Mouse (Mus musculus) brown adipose tissue, adult 24 weeks (tissue): ENCODE measurements at regions not wholly inside any gene's neighbourhood (a gene's known extent, or its start where the extent isn't known, plus 50 kb on each side); places are given as distances from the start of the nearest gene placed in this dataset.
"Not testable (repeated sequence)": the region's sequence is repeated elsewhere in the genome, so short reads cannot be mapped to it uniquely, and the experiment has no call there.

Source experiments
- H3K27ac ChIP-seq: fragments of 200-500 bp; replicated peaks from 2 replicates; pipeline ENCODE4 v1.5.1; 2012; ENCODE audit warnings: low read depth, mild to moderate bottlenecking, low read length
- H3K4me1 ChIP-seq: fragments of 200-500 bp; 2 replicates; pipeline ENCODE4 v1.6.1; 2012; ENCODE audit warnings: low read length, mixed read lengths; ENCODE audit not compliant: control insufficient read depth, insufficient read depth, insufficient read length
- H3K4me3 ChIP-seq: fragments of 200-500 bp; 2 replicates; pipeline ENCODE4 v1.5.1; 2012; ENCODE audit warnings: low read depth, mild to moderate bottlenecking, low read length, moderate library complexity; ENCODE audit not compliant: insufficient read depth

DNA sequence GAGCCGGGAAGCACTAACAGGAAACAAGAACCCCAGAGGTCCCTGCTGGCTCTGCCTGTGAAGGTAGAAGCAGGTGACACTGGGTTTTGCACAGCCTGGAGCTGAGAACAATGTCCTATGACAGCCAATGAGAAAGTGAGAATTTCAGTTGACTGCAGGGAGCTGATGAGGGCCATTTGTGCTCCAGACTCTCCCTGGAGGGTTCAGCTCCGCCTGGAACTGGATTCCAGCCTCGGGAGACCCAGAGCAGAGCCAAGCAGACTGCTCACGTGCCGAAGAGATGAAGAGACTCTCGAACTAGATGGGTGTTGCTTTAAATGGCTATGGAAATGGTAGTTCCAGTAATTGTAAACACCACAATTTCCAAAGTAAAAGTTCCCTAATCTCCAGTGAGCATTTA is 93.5 kb downstream of the Cand1 start:
- Histone ChIP-seq H3K27ac (no peak overlapping the region), H3K4me1 (no peaks in the 10 kb centered on the region), H3K4me3 (no peak overlapping the region)

DNA sequence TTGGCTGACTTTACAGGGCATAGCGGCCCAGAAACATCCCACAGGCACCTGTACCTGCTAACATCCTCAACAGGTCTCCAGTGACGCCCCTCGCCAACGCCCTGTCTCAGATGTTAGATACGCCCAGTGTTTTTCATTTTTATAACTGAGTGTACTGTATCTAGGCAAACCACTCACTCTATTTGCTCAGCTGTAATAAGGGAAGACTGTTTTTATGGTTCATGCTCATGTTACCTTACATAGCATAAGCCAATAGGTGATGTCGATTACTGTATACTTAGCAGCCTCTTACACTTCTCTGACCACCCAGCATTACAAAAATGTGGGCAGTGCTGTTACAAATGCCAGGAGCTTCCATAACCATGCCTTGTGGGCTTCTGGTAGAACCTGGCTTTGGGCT is 97.0 kb downstream of the Cand1 start:
- Histone ChIP-seq H3K4me3 (no peak overlapping the region), H3K27ac (no peak overlapping the region), H3K4me1 (no peaks in the 10 kb centered on the region)

DNA sequence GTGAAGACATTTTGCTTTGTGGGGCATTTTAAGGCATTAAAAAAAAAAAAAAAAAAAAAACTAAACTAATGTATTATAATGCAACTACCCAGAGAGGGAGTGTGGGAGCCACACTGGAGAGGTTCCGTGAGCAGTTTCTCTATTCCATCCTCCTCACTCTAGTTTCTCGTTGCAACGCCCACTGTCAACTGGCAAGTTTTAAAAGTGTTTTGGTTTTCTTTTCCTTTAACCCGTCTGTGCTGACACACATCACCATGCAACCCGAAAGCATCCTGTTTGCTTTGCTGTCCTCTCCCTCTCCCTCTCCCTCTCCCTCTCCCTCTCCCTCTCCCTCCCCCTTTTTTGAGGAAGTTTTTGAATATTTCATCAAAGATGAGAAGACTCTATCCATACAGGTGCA is 97.5 kb downstream of the Cand1 start:
- Histone ChIP-seq H3K4me3 (no peak overlapping the region), H3K4me1 (no peaks in the 10 kb centered on the region), H3K27ac (no peak overlapping the region)

DNA sequence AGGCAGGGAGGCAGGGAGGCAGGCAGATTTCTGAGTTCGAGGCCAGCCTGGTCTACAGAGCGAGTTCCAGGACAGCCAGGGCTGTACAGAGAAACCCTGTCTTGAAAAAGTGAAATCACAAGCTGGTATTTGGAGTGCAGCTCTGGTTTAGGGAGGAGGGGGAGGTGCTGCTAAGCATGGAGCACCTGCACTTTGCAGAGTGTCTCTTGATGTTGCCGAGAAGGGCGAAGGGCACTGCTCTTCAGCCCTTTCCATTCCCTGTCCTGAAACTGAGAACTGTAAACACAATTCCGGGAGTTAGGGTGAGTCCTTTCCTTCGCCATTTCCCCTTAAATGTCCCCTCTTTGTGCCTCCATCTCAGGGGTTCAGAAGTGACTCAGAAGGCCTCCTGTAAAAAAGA is 101.6 kb downstream of the Cand1 start:
- H3K4me3 ChIP-seq, result no peak overlapping the region
- H3K27ac ChIP-seq, result no peak overlapping the region
- H3K4me1 ChIP-seq, result no peaks in the 10 kb centered on the region

DNA sequence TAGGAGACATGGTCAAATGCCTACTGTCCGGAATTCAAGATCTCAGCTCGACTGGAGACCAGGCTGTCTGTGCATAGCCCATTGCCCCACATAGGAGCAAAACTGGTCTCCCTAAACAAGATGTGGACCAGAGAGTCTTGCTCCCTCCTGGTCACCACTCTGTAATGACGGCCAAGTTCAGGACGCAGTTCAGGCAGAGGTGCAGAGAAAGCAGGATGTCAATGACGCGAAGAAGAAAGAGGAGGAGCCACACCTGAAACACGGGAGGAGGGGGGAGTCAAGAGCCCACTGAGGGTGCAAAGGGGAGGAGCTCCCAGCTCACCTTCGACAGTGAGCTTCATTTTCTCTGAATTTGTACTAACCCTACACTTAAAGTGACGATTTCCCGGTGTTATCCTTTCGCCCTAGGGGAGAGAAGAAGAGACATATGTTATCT is 104.3 kb downstream of the Cand1 start:
- Histone ChIP-seq H3K27ac (no peak overlapping the region), H3K4me3 (no peak overlapping the region), H3K4me1 (no peaks in the 10 kb centered on the region)

DNA sequence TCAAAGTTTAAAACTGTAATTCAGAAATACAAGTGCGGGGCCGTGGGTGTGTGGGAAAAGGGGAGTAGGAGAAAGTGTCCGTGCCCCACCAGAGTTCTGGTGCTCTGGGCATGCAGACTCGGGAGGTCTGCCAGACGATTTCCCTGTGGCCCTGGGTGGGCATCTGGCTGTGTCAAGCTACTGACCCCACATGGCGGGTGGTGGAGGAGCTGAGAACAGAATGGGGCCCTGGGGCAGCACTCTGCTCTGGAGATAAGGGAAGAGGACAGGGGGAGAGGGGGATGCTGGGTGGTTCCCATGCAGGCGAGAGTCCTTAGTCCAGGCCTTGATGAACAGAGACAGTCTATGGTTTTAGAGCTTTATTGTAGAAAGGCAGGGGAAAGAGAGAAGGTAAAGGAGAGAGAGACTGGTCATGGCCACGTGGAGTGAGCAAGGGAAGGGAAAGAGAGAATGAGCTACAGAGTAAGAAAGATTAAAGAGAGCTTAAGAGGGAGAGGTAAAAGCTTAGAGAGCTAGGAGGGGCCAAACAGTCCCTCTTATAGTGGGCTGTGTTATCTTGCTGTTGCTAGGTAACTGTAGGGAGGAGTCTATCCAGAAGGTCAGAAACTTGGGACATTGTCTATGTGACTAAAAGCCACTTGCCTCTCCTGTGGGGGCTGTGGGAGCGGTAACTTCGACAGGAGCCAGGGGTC is 104.9 kb downstream of the Cand1 start:
- Histone ChIP-seq H3K27ac (no peak overlapping the region), H3K4me1 (no peaks in the 10 kb centered on the region), H3K4me3 (no peak overlapping the region)

DNA sequence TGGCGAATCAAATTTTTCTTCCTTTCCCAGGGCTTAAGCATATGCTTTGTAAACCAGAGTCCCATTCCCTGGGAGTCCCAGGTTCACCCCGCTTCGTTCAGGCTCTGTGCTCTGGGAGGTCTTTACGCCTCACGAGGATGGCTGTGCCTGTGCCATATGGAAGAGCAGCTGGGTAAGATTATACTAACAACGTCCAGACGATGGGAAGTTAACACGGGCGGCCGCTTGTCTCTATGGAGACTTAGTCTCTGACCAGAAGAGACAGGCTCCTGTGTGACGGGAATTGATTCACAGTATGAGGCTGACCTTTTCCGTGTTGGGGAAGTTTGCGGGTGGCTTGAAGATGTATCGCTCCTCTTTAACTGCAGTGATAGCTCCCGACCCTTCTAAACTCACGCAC is 107.9 kb downstream of the Cand1 start:
- Histone ChIP-seq H3K4me1 (no peaks in the 10 kb centered on the region), H3K4me3 (no peak overlapping the region), H3K27ac (no peak overlapping the region)

DNA sequence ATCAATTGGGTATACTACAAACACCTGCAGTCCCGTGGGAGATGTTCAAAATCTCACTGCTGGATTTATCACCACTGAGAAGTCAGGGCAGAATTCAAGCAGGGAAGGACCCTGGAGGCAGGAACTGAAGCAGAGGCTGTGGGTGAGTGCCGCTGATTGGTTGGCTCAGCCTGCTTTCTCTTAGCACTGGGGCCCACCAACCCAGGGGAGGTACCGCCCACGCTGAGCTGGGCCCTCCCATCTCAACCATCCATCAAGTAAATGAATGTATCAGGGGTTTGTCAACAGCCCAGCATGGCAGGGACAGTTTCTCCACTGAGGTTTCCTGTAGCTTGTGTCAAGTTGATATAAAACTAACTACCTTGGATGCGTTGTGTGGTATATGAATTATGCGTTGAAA is 109.2 kb downstream of the Cand1 start:
- no peak overlapping the region for H3K4me3 ChIP-seq
- H3K4me1 ChIP-seq, result no peaks in the 10 kb centered on the region
- no peak overlapping the region for H3K27ac ChIP-seq

DNA sequence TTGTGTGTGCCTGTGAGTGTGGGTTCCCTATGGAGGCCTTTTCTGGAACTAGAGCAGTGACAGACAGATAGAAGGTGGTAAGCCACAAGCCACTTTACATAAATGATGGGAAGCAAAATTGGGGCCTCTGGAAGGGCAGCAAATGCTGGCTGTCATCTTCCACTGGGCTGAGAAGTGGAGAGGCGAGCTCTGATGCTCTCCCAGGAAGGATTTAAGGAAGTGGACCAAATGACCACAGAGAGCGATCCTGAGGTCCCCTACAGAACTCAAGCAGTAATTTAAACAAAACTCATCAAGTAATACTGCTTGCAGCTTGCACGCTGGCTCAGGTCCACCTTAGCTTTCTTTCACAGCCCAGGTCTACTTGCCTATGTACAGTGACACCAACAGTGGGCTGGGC is 111.8 kb downstream of the Cand1 start:
- no peak overlapping the region for H3K4me3 ChIP-seq
- H3K4me1 ChIP-seq, result no peaks in the 10 kb centered on the region
- no peak overlapping the region for H3K27ac ChIP-seq

DNA sequence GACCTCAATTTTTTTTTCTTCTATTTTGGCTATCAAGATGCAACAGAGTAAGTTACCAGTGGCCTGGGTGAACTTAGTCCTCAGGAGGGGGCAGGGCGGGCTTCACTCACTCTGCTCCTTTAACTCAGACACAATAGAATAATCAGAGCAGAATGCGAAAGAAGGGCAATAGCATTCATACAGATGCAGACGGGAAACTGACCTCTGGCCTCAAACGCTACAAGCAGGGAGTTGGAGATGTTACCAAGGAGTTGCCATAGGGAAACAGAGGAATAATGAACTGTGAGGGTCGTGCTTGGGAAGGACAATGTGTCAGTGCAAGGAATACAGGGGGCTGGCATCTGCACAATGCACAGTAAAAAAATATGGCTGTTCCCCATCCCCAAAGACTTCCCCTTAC is 116.3 kb downstream of the Cand1 start:
- Histone ChIP-seq H3K4me1 (no peaks in the 10 kb centered on the region), H3K4me3 (no peak overlapping the region), H3K27ac (no peak overlapping the region)

DNA sequence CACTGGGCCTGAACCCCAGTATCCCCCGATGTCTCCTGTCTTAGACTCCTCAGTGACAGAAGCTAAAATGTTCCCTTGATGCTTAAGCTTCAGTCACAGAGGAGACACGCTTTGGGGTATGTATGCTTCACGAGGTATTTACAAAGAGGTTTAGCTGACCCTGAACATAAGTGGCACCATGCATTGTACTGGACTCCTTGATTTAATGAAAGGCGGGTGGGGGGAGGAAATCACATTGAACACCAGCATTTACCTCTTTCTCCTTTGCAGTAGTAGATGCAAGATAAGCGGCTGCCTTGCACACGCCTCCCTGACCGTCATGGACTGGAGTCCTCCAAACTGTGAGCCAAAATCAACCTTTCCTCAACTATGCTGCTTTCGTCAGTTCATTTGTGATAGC is 117.5 kb downstream of the Cand1 start:
- H3K27ac ChIP-seq, result no peak overlapping the region
- no peak overlapping the region for H3K4me3 ChIP-seq
- H3K4me1 ChIP-seq, result no peaks in the 10 kb centered on the region

DNA sequence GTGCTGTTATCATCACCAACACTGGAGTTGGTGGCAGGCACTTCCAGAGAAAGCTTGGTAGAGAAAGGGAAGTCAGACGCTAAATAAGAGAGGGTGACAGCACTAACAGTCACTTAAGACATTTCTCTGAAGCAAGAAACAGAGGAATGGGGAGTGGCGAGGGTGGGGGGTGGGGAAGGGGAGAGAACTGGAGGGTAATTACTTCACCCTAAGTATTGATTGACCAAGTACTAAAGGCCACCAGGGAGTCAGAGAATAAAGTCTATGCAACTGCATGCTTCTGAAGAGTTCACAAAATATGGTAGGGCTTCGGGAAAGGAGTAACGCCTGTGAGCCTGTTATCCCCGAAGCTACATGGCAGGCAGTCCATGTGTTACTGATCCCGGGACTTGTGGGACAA is 118.3 kb downstream of the Cand1 start:
- Histone ChIP-seq H3K4me3 (no peak overlapping the region), H3K27ac (no peak overlapping the region), H3K4me1 (no peaks in the 10 kb centered on the region)

DNA sequence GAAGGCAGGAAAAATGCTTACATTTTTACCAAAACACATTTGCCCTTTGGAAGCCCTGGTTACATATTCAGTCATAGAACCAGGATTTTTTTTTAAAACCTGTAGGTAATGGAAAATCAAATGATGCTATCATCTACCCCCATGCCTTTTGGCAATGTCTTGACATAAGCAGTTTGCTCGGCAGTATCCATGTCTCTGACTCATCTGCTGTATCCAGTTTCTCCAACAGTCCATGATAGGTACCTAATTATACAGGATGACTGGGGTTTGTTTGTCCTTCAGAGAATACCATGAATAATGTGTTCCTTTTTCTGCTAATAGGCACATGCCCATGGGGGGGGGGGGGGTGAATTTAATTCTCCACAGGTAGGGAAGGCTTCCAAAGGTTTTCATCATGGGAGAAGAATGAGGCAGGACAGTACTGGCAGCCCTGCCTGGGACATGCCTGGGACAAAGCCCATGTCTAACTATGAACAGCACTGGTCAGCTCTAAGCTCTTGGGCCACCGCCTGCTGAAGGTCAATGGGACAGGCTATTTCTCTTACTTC is 122.9 kb downstream of the Cand1 start:
- H3K27ac ChIP-seq, result no peak overlapping the region
- no peaks in the 10 kb centered on the region; the same call in 1 of the 2 replicates for H3K4me1 ChIP-seq
- H3K4me3 ChIP-seq, result no peak overlapping the region

DNA sequence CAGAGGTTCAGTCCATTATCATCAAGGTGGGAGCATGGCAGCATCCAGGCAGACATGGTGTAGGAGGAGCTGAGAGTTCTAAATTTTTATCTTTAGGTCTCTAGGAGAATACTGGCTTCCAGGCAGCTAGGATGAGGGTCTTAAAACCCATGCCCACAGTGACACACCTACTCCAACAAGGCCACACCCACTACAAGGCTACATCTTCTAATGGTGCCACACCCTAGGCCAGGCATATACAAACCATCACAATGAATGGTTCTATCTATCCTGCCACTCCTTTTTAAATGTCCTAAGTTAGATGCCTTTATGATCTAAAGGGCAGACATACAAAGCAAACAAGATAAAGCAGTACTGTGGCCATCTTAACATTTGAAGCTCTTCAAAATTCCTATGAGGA is 124.7 kb downstream of the Cand1 start:
- not testable (repeated sequence) for H3K4me3 ChIP-seq, H3K27ac ChIP-seq, H3K4me1 ChIP-seq

DNA sequence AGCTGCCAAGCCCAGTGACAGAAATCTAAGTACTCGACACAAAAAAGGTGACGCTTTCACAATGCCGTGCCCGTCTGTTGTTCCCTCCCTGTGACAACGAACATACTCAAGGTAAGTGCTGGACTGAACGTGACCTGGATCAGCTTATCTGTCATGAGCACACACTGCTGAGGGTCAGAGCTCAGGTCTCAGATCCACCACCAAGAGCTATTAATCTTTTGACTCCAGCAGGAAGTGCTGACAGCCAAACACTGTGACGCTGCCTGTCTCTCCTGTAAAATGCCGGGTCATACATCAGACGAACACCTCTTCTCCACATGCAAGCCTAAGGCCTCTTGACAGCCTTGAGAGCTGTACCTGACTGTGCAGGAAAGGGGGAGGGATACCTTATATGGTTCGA is 125.2 kb downstream of the Cand1 start:
- Histone ChIP-seq H3K4me1 (no peaks in the 10 kb centered on the region; the same call in 1 of the 2 replicates), H3K4me3 (no peak overlapping the region), H3K27ac (no peak overlapping the region)

DNA sequence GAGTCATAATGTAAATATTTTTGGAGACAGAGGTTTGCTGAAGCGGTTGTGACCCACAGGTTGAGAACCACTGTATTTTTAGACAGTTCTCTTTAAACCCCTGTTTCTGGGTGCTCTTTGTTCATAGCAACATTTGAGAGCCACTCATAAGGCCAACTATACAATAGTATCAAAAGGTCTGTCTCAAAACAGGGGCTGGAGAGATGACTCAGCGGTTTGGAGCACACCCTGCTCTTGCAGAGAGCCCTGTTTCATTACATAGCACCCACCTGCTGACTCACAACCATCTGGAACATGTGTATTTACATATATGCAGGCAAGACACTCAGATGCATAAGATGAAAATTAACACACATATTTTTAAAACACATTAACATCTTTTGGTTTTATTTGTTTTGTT is 128.0 kb downstream of the Cand1 start:
- no peak overlapping the region for H3K4me3 ChIP-seq
- no peak overlapping the region for H3K27ac ChIP-seq
- H3K4me1 ChIP-seq, result peaks cover 5% of the 10 kb centered on the region
